Mouse (Mus musculus): ENCODE measurements at regions not wholly inside any gene's neighbourhood (a gene's known extent, or its start where the extent isn't known, plus 50 kb on each side); places are given as distances from the start of the nearest gene placed in this dataset.

GRCm38 (mm10) chr9:32929331-32929730 is 293.3 kb downstream of the Ets1 start:
- H3K4me1 ChIP-seq (ENCODE audit: insufficient read depth, low read depth, low read length) = no peaks in the 10 kb centered on the region
- no peak for TF ChIP-seq POLR2AphosphoS5 (IDR thresholded peaks at IDR 0.05; ENCODE audit: insufficient replicate concordance, low read depth, low read length)
- H3K4me3 ChIP-seq (ENCODE audit: low read depth, low read length) = no peak overlapping the region
- ATAC-seq (ENCODE audit: extremely low read depth, insufficient number of reproducible peaks, low FRiP score, poor library complexity, severe bottlenecking) (no peak), DNase-seq (ENCODE audit: low spot score) (no peak)
- H3K9me3 ChIP-seq (replicated peaks) = no peaks in the 10 kb centered on the region
- H3K36me3 ChIP-seq (replicated peaks) = no peaks in the 10 kb centered on the region
- no peaks in the 10 kb centered on the region for H3K27me3 ChIP-seq (ENCODE audit: insufficient read depth, low read length)

GRCm38 (mm10) chr9:32929826-32930225 is 293.8 kb downstream of the Ets1 start:
- Histone ChIP-seq H3K4me1 (ENCODE audit: insufficient read depth, low read depth, low read length) (no peaks in the 10 kb centered on the region), H3K4me3 (ENCODE audit: low read depth, low read length) (no peak overlapping the region), H3K9me3 (replicated peaks) (no peaks in the 10 kb centered on the region), H3K27me3 (ENCODE audit: insufficient read depth, low read length) (no peaks in the 10 kb centered on the region), H3K36me3 (replicated peaks) (no peaks in the 10 kb centered on the region)
- ATAC-seq (ENCODE audit: extremely low read depth, insufficient number of reproducible peaks, low FRiP score, poor library complexity, severe bottlenecking) = no peak
- DNase-seq (ENCODE audit: low spot score) = no peak
- no peak for TF ChIP-seq GATA2 (IDR thresholded peaks at IDR 0.05; ENCODE audit: borderline replicate concordance, low read depth, low read length)
- TF ChIP-seq GATA1 (IDR thresholded peaks at IDR 0.05; ENCODE audit: borderline replicate concordance, low read length) = no peak
- TF ChIP-seq CTCF (IDR thresholded peaks at IDR 0.05; ENCODE audit: low read depth, low read length) = no peak
- TF ChIP-seq TAL1 (conservative IDR thresholded peaks at IDR 0.05; ENCODE audit: low read depth, low read length) = no peak
- TF ChIP-seq POLR2AphosphoS5 (IDR thresholded peaks at IDR 0.05; ENCODE audit: insufficient replicate concordance, low read depth, low read length) = no peak

GRCm38 (mm10) chr9:32931266-32932005 is 295.4 kb downstream of the Ets1 start:
- H3K27me3 ChIP-seq (ENCODE audit: insufficient read depth, low read length) = no peaks in the 10 kb centered on the region
- H3K4me3 ChIP-seq (ENCODE audit: low read depth, low read length) = no peak overlapping the region
- DNase-seq (ENCODE audit: low spot score) (no peak), ATAC-seq (ENCODE audit: extremely low read depth, insufficient number of reproducible peaks, low FRiP score, poor library complexity, severe bottlenecking) (no peak)
- no peaks in the 10 kb centered on the region for H3K4me1 ChIP-seq (ENCODE audit: insufficient read depth, low read depth, low read length)
- no peaks in the 10 kb centered on the region for H3K9me3 ChIP-seq (replicated peaks)
- TF ChIP-seq CTCF (IDR thresholded peaks at IDR 0.05; ENCODE audit: low read depth, low read length) = no peak
- no peak for TF ChIP-seq TAL1 (conservative IDR thresholded peaks at IDR 0.05; ENCODE audit: low read depth, low read length)
- TF ChIP-seq GATA2 (IDR thresholded peaks at IDR 0.05; ENCODE audit: borderline replicate concordance, low read depth, low read length) = no peak
- TF ChIP-seq POLR2AphosphoS5 (IDR thresholded peaks at IDR 0.05; ENCODE audit: insufficient replicate concordance, low read depth, low read length) = no peak
- TF ChIP-seq GATA1 (IDR thresholded peaks at IDR 0.05; ENCODE audit: borderline replicate concordance, low read length) = no peak
- H3K36me3 ChIP-seq (replicated peaks) = no peaks in the 10 kb centered on the region

- H3K9me3 ChIP-seq (replicated peaks) = no peaks in the 10 kb centered on the region
- no peak for DNase-seq (ENCODE audit: low spot score)
Measured at GRCm38 (mm10) chr9:32933237-32934071, 297.4 kb downstream of the Ets1 start.

GRCm38 (mm10) chr9:32934436-32934835 is 298.4 kb downstream of the Ets1 start:
- no peak for ATAC-seq (ENCODE audit: extremely low read depth, insufficient number of reproducible peaks, low FRiP score, poor library complexity, severe bottlenecking)

More at GRCm38 (mm10) chr9:32933237-32934071, 297.4 kb downstream of the Ets1 start:
- H3K4me3 ChIP-seq (ENCODE audit: low read depth, low read length) = no peak overlapping the region
- no peak for TF ChIP-seq GATA1 (IDR thresholded peaks at IDR 0.05; ENCODE audit: borderline replicate concordance, low read length)
- TF ChIP-seq GATA2 (IDR thresholded peaks at IDR 0.05; ENCODE audit: borderline replicate concordance, low read depth, low read length) = no peak
- no peak for TF ChIP-seq POLR2AphosphoS5 (IDR thresholded peaks at IDR 0.05; ENCODE audit: insufficient replicate concordance, low read depth, low read length)
- H3K36me3 ChIP-seq (replicated peaks) = no peaks in the 10 kb centered on the region
- no peaks in the 10 kb centered on the region for H3K4me1 ChIP-seq (ENCODE audit: insufficient read depth, low read depth, low read length)
- no peak for ATAC-seq (ENCODE audit: extremely low read depth, insufficient number of reproducible peaks, low FRiP score, poor library complexity, severe bottlenecking)
- H3K27me3 ChIP-seq (ENCODE audit: insufficient read depth, low read length) = no peaks in the 10 kb centered on the region

GRCm38 (mm10) chr9:32936462-32936861 is 300.4 kb downstream of the Ets1 start:
- DNase-seq (ENCODE audit: low spot score) (no peak), ATAC-seq (ENCODE audit: extremely low read depth, insufficient number of reproducible peaks, low FRiP score, poor library complexity, severe bottlenecking) (no peak)

More at GRCm38 (mm10) chr9:32934436-32934835, 298.4 kb downstream of the Ets1 start:
- TF ChIP-seq GATA2 (IDR thresholded peaks at IDR 0.05; ENCODE audit: borderline replicate concordance, low read depth, low read length) (no peak), GATA1 (IDR thresholded peaks at IDR 0.05; ENCODE audit: borderline replicate concordance, low read length) (no peak), CTCF (IDR thresholded peaks at IDR 0.05; ENCODE audit: low read depth, low read length) (no peak), TAL1 (conservative IDR thresholded peaks at IDR 0.05; ENCODE audit: low read depth, low read length) (no peak), POLR2AphosphoS5 (IDR thresholded peaks at IDR 0.05; ENCODE audit: insufficient replicate concordance, low read depth, low read length) (no peak)
- Histone ChIP-seq H3K27me3 (ENCODE audit: insufficient read depth, low read length) (no peaks in the 10 kb centered on the region), H3K4me3 (ENCODE audit: low read depth, low read length) (no peak overlapping the region), H3K9me3 (replicated peaks) (no peaks in the 10 kb centered on the region), H3K4me1 (ENCODE audit: insufficient read depth, low read depth, low read length) (no peaks in the 10 kb centered on the region), H3K36me3 (replicated peaks) (no peaks in the 10 kb centered on the region)
- no peak for DNase-seq (ENCODE audit: low spot score)

More at GRCm38 (mm10) chr9:32936462-32936861, 300.4 kb downstream of the Ets1 start:
- H3K4me3 ChIP-seq (ENCODE audit: low read depth, low read length) = no peak overlapping the region
- TF ChIP-seq GATA1 (IDR thresholded peaks at IDR 0.05; ENCODE audit: borderline replicate concordance, low read length) (no peak), CTCF (IDR thresholded peaks at IDR 0.05; ENCODE audit: low read depth, low read length) (no peak), POLR2AphosphoS5 (IDR thresholded peaks at IDR 0.05; ENCODE audit: insufficient replicate concordance, low read depth, low read length) (no peak), TAL1 (conservative IDR thresholded peaks at IDR 0.05; ENCODE audit: low read depth, low read length) (no peak)
- no peaks in the 10 kb centered on the region for H3K9me3 ChIP-seq (replicated peaks)
- no peaks in the 10 kb centered on the region for H3K36me3 ChIP-seq (replicated peaks)
- H3K27me3 ChIP-seq (ENCODE audit: insufficient read depth, low read length) = no peaks in the 10 kb centered on the region
- H3K4me1 ChIP-seq (ENCODE audit: insufficient read depth, low read depth, low read length) = peaks cover 3% of the 10 kb centered on the region; the same call in 1 of the 2 replicates
